In genomic region chr8:120471752-120472151, GRCm38 (mm10) we compare ENCODE assay signal across 10 mouse cellular contexts.
DNase-seq lines count a peak whose midpoint lies in the region; ATAC-seq lines count a peak whose summit lies in the region.
"Had no signal": no experiment of that assay in that cellular context is flagged by ENCODE, and none has a peak within 500 bp of the region (broad histone marks: within the 10 kb centered on the region; RNA-seq: fewer than 3 reads in every experiment).

No protein-coding gene starts in this region.

- 28% methylated on average over 2 of the region's 2 CpGs for WGBS in heart, embryonic 11.5 days (ENCODE audit: insufficient replicate concordance)
- 71% methylated on average over 2 of the region's 2 CpGs for WGBS in neural tube, embryonic 11.5 days
- WGBS in limb, embryonic 10.5 days, result 31% methylated on average over 2 of the region's 2 CpGs

- H3K9ac ChIP-seq in heart, embryonic 11.5 days (ENCODE audit: low read depth, low read length), result 0 out of 2 replicates have a peak overlapping the region, but pooled peaks have one; percentile 28
- no peak overlapping the region for H3K9ac ChIP-seq in neural tube, embryonic 11.5 days (ENCODE audit: low read length)

- H3K27ac ChIP-seq in heart, embryonic 11.5 days (ENCODE audit: low read depth, low read length), result 0 out of 2 replicates have a peak overlapping the region, but pooled peaks have one; percentile 50
- peak overlapping the region; percentile 34 for H3K27ac ChIP-seq in neural tube, embryonic 11.5 days (ENCODE audit: low read depth, low read length)
- peak overlapping the region; percentile 26; the same call in 1 of the 2 replicates for H3K27ac ChIP-seq in limb, embryonic 10.5 days

- H3K27me3 ChIP-seq in heart, embryonic 11.5 days (ENCODE audit: control insufficient read depth, insufficient read depth, low read length), result peaks cover 6% of the 10 kb centered on the region; the same call in 1 of the 2 replicates
- H3K27me3 ChIP-seq in neural tube, embryonic 11.5 days (ENCODE audit: control insufficient read depth, insufficient read depth, low read length), result no peaks in the 10 kb centered on the region
- H3K27me3 ChIP-seq in limb, embryonic 10.5 days (ENCODE audit: low read depth, poor library complexity, severe bottlenecking), result peaks cover 52% of the 10 kb centered on the region

- no peak overlapping the region for H3K4me3 ChIP-seq in heart, embryonic 11.5 days (ENCODE audit: low read depth, low read length)
- no peak overlapping the region for H3K4me3 ChIP-seq in neural tube, embryonic 11.5 days (ENCODE audit: low read depth, low read length)
- H3K4me3 ChIP-seq in limb, embryonic 10.5 days, result no peak overlapping the region

- H3K9me3 ChIP-seq in heart, embryonic 11.5 days (replicated peaks; ENCODE audit: control insufficient read depth, low read length), result no peaks in the 10 kb centered on the region
- H3K9me3 ChIP-seq in neural tube, embryonic 11.5 days (ENCODE audit: control insufficient read depth, low read length), result no peaks in the 10 kb centered on the region
- H3K9me3 ChIP-seq in limb, embryonic 10.5 days (replicated peaks), result no peaks in the 10 kb centered on the region
- H3K9me3 ChIP-seq: G1E had no signal

- H3K4me1 ChIP-seq in heart, embryonic 11.5 days (ENCODE audit: control insufficient read depth, insufficient read depth, low read length), result peaks cover 57% of the 10 kb centered on the region
- peaks cover 28% of the 10 kb centered on the region for H3K4me1 ChIP-seq in neural tube, embryonic 11.5 days (ENCODE audit: control insufficient read depth, insufficient read depth, low read length)
- H3K4me1 ChIP-seq in limb, embryonic 10.5 days, result peaks cover 72% of the 10 kb centered on the region

- no peak for DNase-seq in heart, adult 11 months
- no peak for DNase-seq in neural tube, embryonic 11.5 days (ENCODE audit: low spot score)
- DNase-seq in neural tube, embryonic 10.5 days (ENCODE audit: extremely low spot score, low spot score), result no peak
- no peak for DNase-seq in limb, embryonic 10.5 days (ENCODE audit: low spot score)
- DNase-seq in urinary bladder, adult 2 months (ENCODE audit: low spot score), result no peak

- ATAC-seq in heart, embryonic 11.5 days (replicated peaks; ENCODE audit: insufficient number of reproducible peaks, low FRiP score, low TSS enrichment), result no peak
- no peak for ATAC-seq in neural tube, embryonic 11.5 days (ENCODE audit: insufficient read depth, low FRiP score, low TSS enrichment)
- no peak for ATAC-seq in CD4-positive, CD25-positive, alpha-beta regulatory T cell, adult 4 months
- no peak for ATAC-seq in cerebellum, adult (ENCODE audit: insufficient number of reproducible peaks, low FRiP score, low TSS enrichment)

- no peaks in the 10 kb centered on the region for H3K36me3 ChIP-seq in heart, embryonic 11.5 days (ENCODE audit: control insufficient read depth, insufficient read depth, low read length)
- H3K36me3 ChIP-seq in neural tube, embryonic 11.5 days (ENCODE audit: control insufficient read depth, insufficient read depth, low read length), result no peaks in the 10 kb centered on the region
- no peaks in the 10 kb centered on the region for H3K36me3 ChIP-seq in limb, embryonic 10.5 days
- H3K36me3 ChIP-seq: G1E had no signal

- H3K4me2 ChIP-seq in heart, embryonic 11.5 days, result peak overlapping the region; percentile 51
- no peak overlapping the region for H3K4me2 ChIP-seq in neural tube, embryonic 11.5 days (ENCODE audit: low read depth)
- H3K4me2 ChIP-seq: liver, embryonic 11.5 days had no signal
